Mouse (Mus musculus) intestine, embryonic 16.5 days (tissue): ENCODE results near the gene Eef2. TPM values are rescaled to one million over a fixed set of nuclear protein-coding genes. Genes with fewer than 3 reads are reported as not detected.
A peak's percentile ranks its signal among the peaks of the same experiment; 100 is the strongest.
"Not testable (repeated sequence)": the region's sequence is repeated elsewhere in the genome, so short reads cannot be mapped to it uniquely, and the experiment has no call there.

Source experiments
- ATAC-seq: fragments of 200-750 bp; cut with Nextera tagmentation; 2 replicates; pipeline ENCODE4 v1.8.0; 2017; ENCODE audit warnings: moderate TSS enrichment, moderate library complexity
- H3K27ac ChIP-seq: fragments of 300-500 bp; sonication (generic); 2 replicates; pipeline ENCODE4 v1.5.1; 2014; ENCODE audit warnings: mild to moderate bottlenecking, low read length
- H3K27me3 ChIP-seq: fragments of 300-500 bp; sonication (generic); replicated peaks from 2 replicates; pipeline ENCODE4 v1.6.1; 2014; ENCODE audit warnings: low read length, control low read depth, mixed read lengths; ENCODE audit not compliant: control insufficient read depth, insufficient read depth
- H3K36me3 ChIP-seq: fragments of 300-500 bp; sonication (generic); 2 replicates; pipeline ENCODE4 v1.6.1; 2014; ENCODE audit warnings: low read length, control low read depth; ENCODE audit not compliant: control insufficient read depth, insufficient read depth
- H3K4me1 ChIP-seq: fragments of 300-500 bp; sonication (generic); 2 replicates; pipeline ENCODE4 v1.6.1; 2014; ENCODE audit warnings: low read length, control low read depth, mixed read lengths; ENCODE audit not compliant: control insufficient read depth, insufficient read depth
- H3K4me2 ChIP-seq: fragments of 300-500 bp; sonication (generic); 2 replicates; pipeline ENCODE4 v1.6.1; 2014; ENCODE audit warnings: low read depth, low read length, control low read depth
- H3K4me3 ChIP-seq: fragments of 300-500 bp; sonication (generic); 2 replicates; pipeline ENCODE4 v1.5.1; 2014; ENCODE audit warnings: mild to moderate bottlenecking, low read length
- H3K9ac ChIP-seq: fragments of 300-500 bp; sonication (generic); 2 replicates; pipeline ENCODE4 v1.6.1; 2014; ENCODE audit warnings: low read depth, low read length
- H3K9me3 ChIP-seq: fragments of 300-500 bp; sonication (generic); 2 replicates; pipeline ENCODE4 v1.6.1; 2016; ENCODE audit warnings: low read length, control low read depth; ENCODE audit not compliant: control insufficient read depth
- WGBS: fragments of 180-500 bp; shearing (Covaris S2); extraction: QIAGEN DNeasy Blood & Tissue Kit; methylation state at CpG from one replicate; pipeline ENCODE4 v1.1.7; 2014; 5-methylcytosine and 5-hydroxymethylcytosine counted together
- polyA plus RNA-seq: library from polyadenylated mRNA; unstranded; fragments of >200 nt; fragmentation: Nextera tagmentation; extraction: Ambion mirVana; gene quantifications from 2 replicates; pipeline ENCODE4 v1.2.1, GENCODE M21; 2015

Gene Eef2
- polyA plus RNA-seq, 1 experiment from 2014 or later: 526 TPM

- ATAC-seq: peak; percentile 34
- Histone ChIP-seq H3K9me3 (no peaks in the 10 kb centered on the region), H3K4me3 (peak overlapping the region; percentile 70), H3K4me1 (peaks cover 45% of the 10 kb centered on the region), H3K27ac (peak overlapping the region; percentile 66), H3K27me3 (no peaks in the 10 kb centered on the region), H3K9ac (peak overlapping the region; percentile 59), H3K36me3 (peaks cover 33% of the 10 kb centered on the region), H3K4me2 (peak overlapping the region; percentile 40)
- 3% methylated on average over 13 of the region's 13 CpGs for WGBS
Measured at GRCm38 (mm10) chr10:81175936-81176465, 430 bp upstream of the Eef2 start.

- Histone ChIP-seq H3K27ac (peak overlapping the region; percentile 77), H3K36me3 (peaks cover 43% of the 10 kb centered on the region), H3K4me1 (peaks cover 52% of the 10 kb centered on the region), H3K4me3 (peak overlapping the region; percentile 70), H3K9me3 (no peaks in the 10 kb centered on the region), H3K27me3 (no peaks in the 10 kb centered on the region), H3K4me2 (peak overlapping the region; percentile 92), H3K9ac (peak overlapping the region; percentile 89)
- WGBS: 8% methylated on average over 16 of the region's 16 CpGs
- ATAC-seq: no peak
Measured at GRCm38 (mm10) chr10:81177491-81177925, 1.1 kb downstream of the Eef2 start.

DNA sequence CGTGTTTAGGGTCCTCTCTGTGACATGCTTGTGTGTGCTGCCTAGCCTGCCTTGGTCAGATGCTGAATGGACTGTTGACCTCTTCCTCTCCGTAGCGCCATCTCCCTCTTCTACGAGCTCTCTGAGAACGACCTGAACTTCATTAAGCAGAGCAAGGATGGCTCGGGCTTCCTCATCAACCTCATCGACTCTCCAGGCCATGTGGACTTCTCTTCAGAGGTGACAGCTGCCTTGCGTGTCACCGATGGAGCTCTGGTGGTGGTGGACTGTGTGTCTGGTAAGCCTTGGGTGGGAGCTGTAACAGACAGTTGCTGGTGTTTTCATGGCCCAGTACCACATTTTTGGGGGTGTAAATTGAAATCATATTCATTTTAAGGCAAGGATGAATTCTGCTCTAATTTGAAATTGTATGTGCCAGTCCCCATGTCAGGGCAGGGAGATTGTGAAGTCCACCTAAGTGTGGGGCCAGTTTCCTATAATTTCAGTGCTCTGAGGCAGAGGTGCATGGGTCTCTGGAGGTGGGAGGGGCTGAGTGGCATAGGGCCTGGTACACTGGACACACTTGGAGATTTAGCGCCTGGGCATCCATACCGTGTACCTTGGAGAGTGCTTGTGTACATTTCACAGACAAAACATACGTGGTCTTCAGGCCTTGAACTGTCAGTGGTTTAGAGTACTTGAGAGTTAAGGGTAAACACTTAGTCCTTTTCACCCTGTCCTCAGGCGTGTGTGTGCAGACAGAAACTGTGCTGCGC, 1.7 kb downstream of the Eef2 start:
- peak overlapping the region; percentile 89 for H3K9ac ChIP-seq
- H3K27me3 ChIP-seq: no peaks in the 10 kb centered on the region
- peak overlapping the region; percentile 77 for H3K27ac ChIP-seq
- H3K9me3 ChIP-seq: no peaks in the 10 kb centered on the region
- 57% methylated on average over 14 of the region's 14 CpGs for WGBS
- peaks cover 52% of the 10 kb centered on the region for H3K4me1 ChIP-seq
- H3K4me3 ChIP-seq: peak overlapping the region; percentile 70
- H3K36me3 ChIP-seq: peaks cover 43% of the 10 kb centered on the region
- peak overlapping the region; percentile 92 for H3K4me2 ChIP-seq
- no peak for ATAC-seq

DNA sequence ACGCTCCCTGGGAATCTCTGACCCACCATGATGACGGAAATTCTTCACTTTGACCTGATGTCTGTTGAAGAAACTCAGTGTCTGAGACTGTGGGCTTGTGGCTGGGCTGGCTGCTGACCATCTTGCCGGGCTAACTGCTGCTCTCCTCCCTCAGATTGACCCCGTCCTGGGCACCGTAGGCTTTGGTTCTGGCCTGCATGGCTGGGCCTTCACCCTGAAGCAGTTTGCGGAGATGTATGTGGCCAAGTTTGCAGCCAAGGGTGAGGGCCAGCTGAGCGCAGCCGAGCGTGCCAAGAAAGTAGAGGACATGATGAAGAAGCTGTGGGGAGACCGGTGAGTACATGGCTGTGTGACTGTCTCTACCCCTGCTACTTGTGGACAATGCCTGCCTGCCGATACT, 2.5 kb downstream of the Eef2 start:
- Histone ChIP-seq H3K27ac (no peak overlapping the region), H3K9ac (0 out of 2 replicates have a peak overlapping the region, but pooled peaks have one; percentile 40), H3K4me3 (peak overlapping the region; percentile 9; the same call in 1 of the 2 replicates), H3K27me3 (no peaks in the 10 kb centered on the region), H3K9me3 (no peaks in the 10 kb centered on the region), H3K4me2 (no peak overlapping the region), H3K36me3 (peaks cover 43% of the 10 kb centered on the region), H3K4me1 (peaks cover 51% of the 10 kb centered on the region)
- 92% methylated on average over 11 of the region's 11 CpGs for WGBS
- ATAC-seq: no peak

DNA sequence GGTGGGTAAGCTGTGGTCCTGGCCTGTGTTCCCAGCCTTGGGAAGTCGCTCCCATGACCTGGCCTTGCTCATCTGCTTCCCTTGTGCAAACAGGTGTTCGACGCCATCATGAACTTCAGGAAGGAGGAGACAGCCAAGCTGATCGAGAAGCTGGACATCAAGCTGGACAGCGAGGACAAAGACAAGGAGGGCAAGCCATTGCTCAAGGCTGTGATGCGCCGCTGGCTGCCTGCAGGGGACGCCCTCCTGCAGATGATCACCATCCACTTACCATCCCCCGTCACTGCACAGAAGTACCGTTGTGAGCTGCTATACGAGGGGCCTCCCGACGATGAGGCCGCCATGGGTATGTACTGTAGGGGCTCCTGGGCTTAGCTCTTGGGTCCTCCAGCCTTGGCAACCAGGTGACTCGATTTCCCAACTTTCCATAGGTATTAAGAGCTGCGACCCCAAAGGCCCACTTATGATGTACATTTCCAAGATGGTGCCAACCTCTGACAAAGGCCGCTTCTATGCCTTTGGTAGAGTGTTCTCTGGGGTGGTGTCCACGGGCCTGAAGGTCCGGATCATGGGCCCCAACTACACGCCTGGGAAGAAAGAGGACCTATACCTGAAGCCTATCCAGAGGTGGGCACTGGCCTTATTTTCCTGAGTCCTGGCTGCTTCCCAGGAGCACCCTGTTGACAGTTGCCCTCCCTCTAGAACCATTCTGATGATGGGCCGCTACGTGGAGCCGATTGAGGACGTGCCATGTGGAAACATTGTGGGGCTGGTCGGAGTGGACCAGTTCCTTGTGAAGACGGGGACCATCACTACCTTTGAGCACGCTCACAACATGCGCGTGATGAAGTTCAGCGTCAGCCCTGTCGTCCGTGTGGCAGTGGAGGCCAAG, 3.3 kb downstream of the Eef2 start:
- no peak overlapping the region for H3K27ac ChIP-seq
- H3K4me2 ChIP-seq: no peak overlapping the region
- no peaks in the 10 kb centered on the region for H3K27me3 ChIP-seq
- H3K9ac ChIP-seq: 0 out of 2 replicates have a peak overlapping the region, but pooled peaks have one; percentile 40
- 87% methylated on average over 32 of the region's 32 CpGs for WGBS
- H3K36me3 ChIP-seq: peaks cover 43% of the 10 kb centered on the region
- ATAC-seq: no peak
- no peaks in the 10 kb centered on the region for H3K9me3 ChIP-seq
- H3K4me1 ChIP-seq: peaks cover 52% of the 10 kb centered on the region
- H3K4me3 ChIP-seq: no peak overlapping the region

- Histone ChIP-seq H3K9ac (no peak overlapping the region), H3K4me2 (no peak overlapping the region), H3K4me3 (no peak overlapping the region), H3K36me3 (peaks cover 46% of the 10 kb centered on the region), H3K9me3 (no peaks in the 10 kb centered on the region), H3K27me3 (no peaks in the 10 kb centered on the region), H3K4me1 (peaks cover 48% of the 10 kb centered on the region), H3K27ac (no peak overlapping the region)
- WGBS: 91% methylated on average over 13 of the region's 13 CpGs
- ATAC-seq: no peak
Measured at GRCm38 (mm10) chr10:81180946-81181345, 4.5 kb downstream of the Eef2 start.

- H3K27me3 ChIP-seq, H3K4me3 ChIP-seq, H3K4me2 ChIP-seq, ATAC-seq, H3K9me3 ChIP-seq, H3K9ac ChIP-seq, H3K27ac ChIP-seq: not testable (repeated sequence)
- Histone ChIP-seq H3K36me3 (peaks cover 46% of the 10 kb centered on the region), H3K4me1 (peaks cover 48% of the 10 kb centered on the region)
- WGBS: 80% methylated on average over 12 of the region's 12 CpGs
Measured at GRCm38 (mm10) chr10:81181860-81182259, 5.4 kb downstream of the Eef2 start.

DNA sequence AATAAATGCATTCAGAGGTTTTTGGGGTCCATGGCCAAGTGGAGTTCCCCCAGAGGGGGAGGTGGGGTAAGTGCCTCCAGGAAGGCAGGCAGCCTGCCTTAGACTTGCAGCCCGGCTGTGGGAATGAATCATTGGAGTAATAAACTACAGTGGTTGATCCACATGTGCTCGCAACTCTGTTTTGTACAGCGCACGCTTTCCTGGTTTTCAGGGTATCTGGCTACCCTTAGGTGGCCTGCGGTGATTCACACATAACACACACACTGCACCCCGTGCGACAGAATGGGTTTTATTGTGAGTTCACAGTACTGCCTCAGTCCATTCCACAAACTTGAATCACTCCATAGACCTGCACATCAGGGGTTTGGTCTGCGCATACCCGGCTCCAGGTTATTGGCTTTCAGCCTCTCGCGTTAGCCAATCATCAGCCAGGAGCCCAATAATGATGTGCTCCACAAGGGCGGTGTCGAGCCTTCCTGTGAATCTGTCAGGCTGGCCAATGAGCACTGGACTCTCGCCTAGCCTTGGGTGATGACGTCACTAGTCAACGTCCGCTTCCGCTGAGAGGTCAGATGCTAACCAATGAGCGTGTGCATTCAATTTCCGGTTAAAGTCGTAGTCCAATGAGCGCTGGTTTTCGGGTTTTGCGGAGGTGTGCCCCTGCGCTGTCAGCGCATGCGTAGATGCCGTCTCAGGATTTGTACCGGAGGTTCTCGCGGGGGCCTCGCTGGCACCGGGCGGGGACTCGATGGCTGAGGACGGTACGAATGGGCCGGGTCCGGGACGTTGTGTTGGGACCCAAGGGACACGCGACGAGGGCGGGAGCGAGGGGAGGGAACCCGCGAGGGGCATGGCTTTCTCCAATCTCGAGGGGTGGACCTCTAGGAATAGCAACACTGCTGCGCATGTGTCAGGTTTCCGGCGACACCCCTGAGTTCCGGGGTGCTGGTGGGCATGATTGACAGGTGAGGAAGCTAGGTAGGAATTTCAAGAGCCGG, 6.2 kb downstream of the Eef2 start, which contains the start of gene Dapk3:
TSS of gene Dapk3 (plus strand) at position 670 of the 998 bp plus-strand sequence.
- no peaks in the 10 kb centered on the region for H3K27me3 ChIP-seq
- peaks cover 45% of the 10 kb centered on the region for H3K4me1 ChIP-seq
- H3K9ac ChIP-seq: peak within 1 kb of the TSS; percentile 80
- H3K4me3 ChIP-seq: peak within 1 kb of the TSS; percentile 69
- H3K9me3 ChIP-seq: no peaks in the 10 kb centered on the region
- WGBS: 4% methylated on average over 53 of the region's 53 CpGs
- peak within 1 kb of the TSS; percentile 63 for H3K4me2 ChIP-seq
- peak; percentile 95 for ATAC-seq
- H3K27ac ChIP-seq: peak within 1 kb of the TSS; percentile 84
- peaks cover 48% of the 10 kb centered on the region for H3K36me3 ChIP-seq
